Mouse (Mus musculus) CD4-positive, CD25-positive, alpha-beta regulatory T cell, adult 2 months (primary cell): Measurements from ENCODE around the gene Atp5h.
"Not testable (repeated sequence)": the region's sequence is repeated elsewhere in the genome, so short reads cannot be mapped to it uniquely, and the experiment has no call there.

ENCODE experiments used
- DNase-seq: peaks from one replicate; pipeline ENCODE4 v3.0.0-alpha.2; 2012; ENCODE audit warnings: low read depth, low spot score

Atp5h gene

GRCm38 (mm10) chr11:115400126-115400525, 19.6 kb downstream of the Atp5h start:
- no peak for DNase-seq

GRCm38 (mm10) chr11:115398085-115398484, 21.7 kb downstream of the Atp5h start:
- DNase-seq: no peak

GRCm38 (mm10) chr11:115393721-115394325, 25.9 kb downstream of the Atp5h start:
- DNase-seq: peak; percentile 29

DNA sequence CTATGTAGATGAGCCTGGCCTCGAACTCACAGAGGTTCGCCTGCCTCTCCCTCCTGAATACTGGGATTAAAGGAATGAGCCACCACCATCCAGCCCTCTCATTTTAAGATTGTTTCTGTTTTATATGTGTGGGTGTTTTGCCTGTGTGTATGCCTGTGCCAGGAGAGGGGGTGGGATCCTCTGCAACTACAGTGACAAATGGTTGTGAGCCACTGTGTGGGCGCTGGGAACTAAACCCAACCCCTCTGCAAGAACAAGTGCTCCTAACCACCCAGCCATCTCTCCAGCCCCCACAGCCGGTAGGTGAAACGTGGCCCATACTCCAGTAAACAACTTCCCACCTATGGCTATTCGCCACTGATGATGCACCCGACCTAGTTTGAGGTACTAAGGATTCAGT, 28.4 kb downstream of the Atp5h start:
- no peak for DNase-seq

- not testable (repeated sequence) for DNase-seq
Measured at GRCm38 (mm10) chr11:115386859-115387258, 32.9 kb downstream of the Atp5h start.

DNA sequence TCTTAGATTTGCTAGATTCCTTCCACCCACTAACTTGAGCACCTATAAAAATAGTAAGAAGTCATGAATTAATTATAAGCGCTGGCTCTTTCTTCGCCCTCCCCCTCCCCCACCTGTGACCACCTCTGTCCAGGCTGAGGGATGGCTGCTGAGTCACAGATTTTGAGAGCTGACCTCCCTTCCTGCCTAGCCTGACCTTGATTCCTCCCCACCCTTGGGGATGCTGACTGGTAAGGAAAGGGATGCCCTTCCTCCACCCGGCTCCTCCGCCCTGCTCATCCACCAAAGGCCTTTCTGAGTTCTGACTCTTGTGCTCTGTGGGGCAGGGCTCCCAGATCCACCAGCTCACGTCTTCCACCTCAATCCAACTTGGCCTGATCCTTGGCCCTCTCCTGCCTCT, 35.2 kb downstream of the Atp5h start:
- no peak for DNase-seq

DNA sequence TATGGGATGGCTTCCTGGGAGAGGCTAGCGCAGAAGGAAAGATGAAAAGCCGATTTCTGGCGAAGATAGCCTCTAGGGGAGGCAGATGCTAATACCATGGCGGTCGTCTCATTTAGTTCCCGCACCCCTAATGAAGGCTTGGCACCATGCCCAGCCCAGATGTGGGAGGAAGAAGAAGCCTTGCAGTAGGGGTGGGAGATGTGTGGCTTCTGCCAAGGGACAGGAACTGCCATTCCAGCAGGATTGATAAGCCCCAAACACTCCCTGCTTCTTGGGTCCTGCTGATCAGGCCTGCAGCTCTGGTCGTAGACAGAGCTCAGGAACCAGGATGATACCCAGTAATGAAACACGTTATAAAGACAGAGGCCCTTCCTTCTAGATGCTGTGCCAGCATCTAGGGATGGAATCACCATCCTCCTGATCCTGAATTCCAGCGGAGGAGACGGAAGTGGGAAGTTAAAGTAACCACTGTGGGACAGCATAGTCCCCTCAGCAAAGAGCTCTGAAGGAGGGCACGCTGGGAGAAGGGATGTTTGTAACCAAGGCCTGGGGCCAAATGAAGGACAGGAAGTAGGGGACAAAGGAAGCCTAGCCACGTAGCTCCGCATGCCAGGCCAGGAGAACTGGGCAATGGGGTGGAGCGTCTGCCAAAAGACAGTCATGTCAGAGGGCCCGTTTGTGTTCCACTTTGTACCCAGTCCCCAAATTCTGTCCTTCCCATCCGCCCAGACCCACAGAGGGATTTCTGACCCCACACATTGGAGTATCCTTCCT, 35.9 kb downstream of the Atp5h start:
- no peak for DNase-seq

DNA sequence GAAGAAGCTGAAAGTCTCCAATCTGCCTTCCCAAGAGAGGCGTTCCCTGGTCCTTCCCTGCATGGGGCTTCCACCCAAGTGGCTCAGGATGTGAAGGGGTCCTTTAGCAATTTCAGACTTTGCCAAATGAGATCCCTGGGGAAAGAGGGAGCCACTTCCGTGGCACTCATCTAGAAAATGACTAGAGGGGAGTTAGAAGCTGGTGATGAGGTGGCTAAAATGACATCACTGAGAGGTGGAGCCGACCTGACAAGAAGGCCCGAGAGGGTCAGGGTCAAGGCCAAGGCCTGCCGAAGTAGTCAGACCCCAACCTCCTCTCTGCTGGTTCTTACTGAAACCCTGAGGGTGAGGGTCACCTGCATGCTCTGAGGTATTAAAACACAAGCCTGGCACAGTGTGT, 36.9 kb downstream of the Atp5h start:
- DNase-seq: no peak

DNA sequence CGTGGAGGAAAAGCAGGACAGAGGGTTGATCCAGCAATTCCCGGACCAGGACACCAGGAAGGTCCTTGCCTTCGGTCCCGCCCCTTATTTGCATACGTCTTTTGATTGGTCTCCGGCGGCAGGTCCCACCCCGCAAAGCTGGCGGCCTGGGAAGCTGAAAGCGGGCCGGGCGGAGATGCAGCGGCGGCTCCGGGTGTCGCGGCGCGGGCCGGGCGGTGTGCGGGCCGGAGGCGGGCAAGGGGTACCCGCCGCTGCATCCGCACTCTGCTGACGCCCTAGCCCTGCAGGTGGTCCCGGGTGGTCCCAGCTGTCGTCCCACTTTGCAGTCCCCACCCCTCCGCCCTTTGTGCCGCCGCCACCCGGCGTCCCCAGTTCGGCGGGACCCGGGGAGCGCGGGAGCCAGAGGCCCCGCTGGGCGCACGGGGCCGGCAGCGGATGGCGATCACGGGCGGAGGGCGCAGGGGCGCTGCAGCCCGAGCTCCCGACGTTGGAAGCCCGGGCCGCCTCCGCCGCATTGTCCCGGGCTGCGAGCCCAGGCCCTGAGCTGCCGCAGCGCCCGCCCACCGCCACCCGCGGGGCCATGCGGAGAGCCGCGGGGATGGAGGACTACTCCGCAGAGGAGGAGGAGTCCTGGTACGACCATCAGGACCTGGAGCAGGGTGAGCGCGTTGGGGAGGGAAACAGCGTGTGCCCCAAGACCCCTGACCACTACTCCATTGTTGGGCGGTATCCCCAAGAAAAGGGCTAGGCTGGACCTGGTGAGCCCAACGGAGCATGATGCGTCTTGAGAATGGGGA, 37.8 kb downstream of the Atp5h start, which contains the start of gene Cdr2l:
Gene Cdr2l, plus strand, starts transcription at position 174 of the 797 bp plus-strand sequence.
- DNase-seq: peak; percentile 45

- DNase-seq: no peak
Measured at GRCm38 (mm10) chr11:115381276-115381675, 38.5 kb downstream of the Atp5h start.

GRCm38 (mm10) chr11:115377854-115378253, 41.9 kb downstream of the Atp5h start:
- DNase-seq: no peak

GRCm38 (mm10) chr11:115377254-115377653, 42.5 kb downstream of the Atp5h start:
- DNase-seq: no peak

DNA sequence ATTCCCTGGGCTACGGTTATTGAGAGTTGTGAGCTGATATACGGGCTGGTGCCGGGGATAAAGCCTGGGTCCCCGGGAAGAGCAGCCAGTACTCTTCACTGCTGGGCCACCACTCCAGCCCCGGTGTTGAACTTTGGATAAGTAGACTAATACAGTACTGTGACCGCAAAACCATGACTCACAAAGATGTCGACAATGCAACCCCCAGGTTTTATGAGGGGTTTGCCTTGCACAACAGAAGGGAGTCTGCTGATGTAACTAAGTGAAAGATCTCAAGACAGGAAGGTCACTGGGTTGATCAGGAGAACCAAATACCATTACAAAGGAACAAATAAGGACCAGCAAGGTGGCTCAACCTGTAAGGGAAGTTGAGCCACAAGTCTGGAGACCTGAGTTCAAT, 43.0 kb downstream of the Atp5h start:
- no peak for DNase-seq

DNA sequence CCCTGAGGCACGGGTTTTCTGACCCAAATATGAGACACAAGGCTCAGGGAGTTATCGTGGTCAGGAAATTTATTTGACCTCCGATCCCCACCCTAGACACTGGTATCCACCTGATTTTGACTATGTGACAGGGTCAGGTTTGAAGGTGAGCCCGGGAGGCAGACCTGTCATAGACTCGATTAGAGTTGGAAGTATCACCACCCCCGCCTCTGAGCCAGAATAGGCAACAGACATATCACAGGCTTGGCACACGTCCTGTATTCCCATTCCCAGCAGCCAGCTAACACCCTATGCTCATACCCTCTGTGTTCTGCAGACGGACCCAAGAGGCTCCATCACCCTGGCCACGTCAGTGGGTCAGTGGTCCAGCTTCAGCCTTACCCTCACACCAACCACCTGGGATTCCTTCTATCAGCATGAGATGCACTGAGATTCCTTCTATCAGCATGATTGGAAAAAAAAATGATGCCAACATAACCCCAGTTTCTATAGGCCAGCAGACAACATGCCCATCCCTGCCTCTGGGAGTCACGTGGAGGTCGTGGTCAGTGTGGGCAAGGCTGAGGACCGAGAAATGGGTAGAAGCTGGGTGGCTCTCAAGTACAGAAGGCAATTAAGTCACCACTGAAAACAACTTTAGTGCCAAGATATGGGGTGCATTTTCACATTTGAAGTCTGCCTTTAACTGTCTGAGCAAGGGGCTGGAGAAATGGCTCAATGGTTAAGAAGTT, 44.9 kb downstream of the Atp5h start:
- DNase-seq: no peak

DNA sequence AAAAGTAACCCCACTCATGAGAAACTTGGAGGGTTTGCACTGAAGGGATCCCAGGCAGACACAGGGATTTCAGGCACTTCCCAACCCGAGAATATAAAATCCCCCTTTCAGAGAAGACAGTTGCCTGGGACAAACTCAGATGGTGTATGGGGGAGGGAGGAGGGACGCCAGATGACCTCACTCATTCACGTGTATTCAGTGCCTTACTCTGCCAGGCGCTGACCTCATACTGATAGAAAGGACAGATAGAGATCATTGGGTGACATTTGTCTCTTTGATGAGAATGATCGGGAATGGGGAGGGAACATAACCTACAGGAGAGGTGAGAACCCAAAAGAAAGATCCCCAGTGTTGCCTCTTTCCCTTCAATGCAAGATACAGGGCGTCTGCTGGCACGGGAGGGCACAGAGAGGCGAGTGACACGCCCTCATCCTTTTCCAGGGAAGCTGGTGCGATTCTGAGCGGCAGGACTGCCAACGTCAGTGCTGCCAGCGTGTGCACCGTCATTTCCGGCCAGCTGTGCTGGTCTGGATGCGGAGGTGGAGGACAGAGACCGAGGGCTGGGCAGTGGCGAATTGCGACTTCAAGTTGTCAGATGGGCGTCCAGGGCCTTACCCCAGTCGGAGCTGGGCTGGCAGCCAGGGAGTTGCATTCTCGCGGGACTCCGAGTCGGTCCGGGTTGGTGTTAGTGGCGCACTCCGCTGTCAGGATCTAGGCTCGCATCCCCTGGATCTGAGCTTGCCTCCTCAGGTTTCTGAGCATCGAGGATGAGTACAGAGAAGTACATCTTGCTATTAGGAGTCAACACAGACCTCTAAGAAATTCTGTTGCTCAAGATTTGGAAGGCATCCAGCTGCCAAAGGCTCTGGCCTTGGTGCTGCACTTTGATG, 45.7 kb downstream of the Atp5h start:
- DNase-seq: peak; percentile 26

GRCm38 (mm10) chr11:115372737-115373136, 47.0 kb downstream of the Atp5h start:
- no peak for DNase-seq

DNA sequence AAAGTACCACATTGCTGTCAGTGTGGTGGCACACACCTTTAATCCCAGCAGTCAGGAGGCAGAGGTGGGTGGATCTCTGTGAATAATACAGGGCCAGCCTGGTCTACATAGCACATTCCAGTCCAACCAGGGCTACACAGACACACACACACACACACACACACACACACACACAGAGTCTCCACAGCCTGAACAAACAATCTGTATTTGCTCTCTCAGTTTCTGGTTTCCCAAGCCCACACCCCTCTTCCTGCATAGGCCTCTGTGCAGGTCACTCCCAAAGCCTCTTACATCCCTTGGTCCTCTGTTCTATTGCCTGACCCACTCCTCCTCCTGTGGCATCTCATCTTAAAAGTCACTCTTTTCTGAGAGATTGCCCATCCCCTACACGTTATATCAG, 47.7 kb downstream of the Atp5h start:
- no peak for DNase-seq

GRCm38 (mm10) chr11:115371354-115371753, 48.4 kb downstream of the Atp5h start:
- DNase-seq: no peak

DNA sequence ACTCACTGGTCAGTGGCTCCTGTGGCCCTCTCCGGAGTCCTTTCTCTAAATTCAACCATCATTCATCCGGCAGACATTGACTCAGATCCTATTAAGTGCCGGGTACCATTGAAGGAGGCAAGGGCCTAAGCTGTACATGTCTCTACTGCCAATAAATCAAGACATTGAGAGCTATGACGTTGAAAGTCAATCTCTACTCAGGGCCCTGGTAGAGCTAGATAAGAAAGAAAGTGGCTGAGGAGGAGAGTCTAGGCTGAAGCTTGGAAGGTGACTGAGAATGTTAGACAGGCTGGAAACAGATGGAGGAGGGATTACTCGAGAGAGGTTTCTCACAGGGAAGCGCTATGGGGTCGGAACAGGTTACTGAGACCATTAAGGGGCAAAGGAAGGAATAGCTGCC, 49.4 kb downstream of the Atp5h start:
- DNase-seq: no peak

- peak; percentile 90 for DNase-seq
Measured at GRCm38 (mm10) chr11:115367395-115367944, 52.3 kb downstream of the Atp5h start, which contains the start of gene Hid1. Hid1 (minus strand) TSS chr11:115367756.
